ENCODE assay signal across 9 mouse cellular contexts in genomic region chr11:88197153-88197576, GRCm38 (mm10). TPM values are rescaled to one million over a fixed set of nuclear protein-coding genes. Genes with fewer than 3 reads are reported as not detected.
DNase-seq lines count a peak whose midpoint lies in the region; ATAC-seq and TF ChIP-seq lines count a peak whose summit lies in the region.
"Had no signal": no experiment of that assay in that cellular context is flagged by ENCODE, and none has a peak within 500 bp of the region (broad histone marks: within the 10 kb centered on the region; RNA-seq: fewer than 3 reads in every experiment).

No protein-coding gene starts in this region.

- H3K9me3 ChIP-seq in ES-Bruce4 (replicated peaks; ENCODE audit: control insufficient read depth, insufficient read depth, low read length, poor library complexity, severe bottlenecking): no peaks in the 10 kb centered on the region
- H3K9me3 ChIP-seq in forebrain, postnatal 0 days (ENCODE audit: low read length): no peaks in the 10 kb centered on the region
- no peaks in the 10 kb centered on the region for H3K9me3 ChIP-seq in midbrain, embryonic 13.5 days

- no peaks in the 10 kb centered on the region for H3K36me3 ChIP-seq in ES-Bruce4 (ENCODE audit: control insufficient read depth, insufficient read depth, low read length, poor library complexity, severe bottlenecking)
- H3K36me3 ChIP-seq in forebrain, postnatal 0 days (ENCODE audit: insufficient read depth): no peaks in the 10 kb centered on the region
- no peaks in the 10 kb centered on the region for H3K36me3 ChIP-seq in midbrain, embryonic 13.5 days

- no peak for TF ChIP-seq POLR2A in ES-Bruce4 (IDR thresholded peaks at IDR 0.05; ENCODE audit: insufficient read depth, low read length)

- no peak overlapping the region for H3K4me2 ChIP-seq in forebrain, postnatal 0 days (ENCODE audit: low read depth)
- H3K4me2 ChIP-seq in midbrain, embryonic 13.5 days (replicated peaks): no peak overlapping the region

- no peak overlapping the region for H3K27ac ChIP-seq in ES-Bruce4 (ENCODE audit: insufficient read depth, low read length)
- H3K27ac ChIP-seq in forebrain, postnatal 0 days (ENCODE audit: low read depth, low read length): no peak overlapping the region
- no peak overlapping the region for H3K27ac ChIP-seq in midbrain, embryonic 13.5 days

- ATAC-seq in forebrain, postnatal 0 days: 0 out of 2 replicates have a peak, but pooled peaks have one; percentile 22
- ATAC-seq in midbrain, embryonic 13.5 days: 0 out of 2 replicates have a peak, but pooled peaks have one; percentile 32
- no peak; the same call in 1 of the 2 replicates for ATAC-seq in megakaryocyte-erythroid progenitor cell, adult 5-6 weeks (replicated peaks; ENCODE audit: low FRiP score, low TSS enrichment, poor library complexity, severe bottlenecking)

- WGBS in forebrain, postnatal 0 days: 7% methylated on average over 2 of the region's 2 CpGs
- 10% methylated on average over 2 of the region's 2 CpGs for WGBS in midbrain, embryonic 13.5 days

- DNase-seq in left cerebral cortex, adult 18-20 months (ENCODE audit: low spot score in 2 of 2): peak; percentile 29 to 38
- no peak for DNase-seq in left cerebral cortex, adult 11 months (ENCODE audit: low spot score)
- DNase-seq in c-Kit-positive CD71-negative TER-119-negative erythroid progenitor cells, embryonic 14.5 days (ENCODE audit: low read depth): peak; percentile 43
- peak; percentile 82 for DNase-seq in forebrain, postnatal 0 days
- DNase-seq in layer of hippocampus, postnatal 14 days (ENCODE audit: low spot score in 2 of 2): peak; percentile 55 to 73

- TF ChIP-seq CTCF in ES-Bruce4 (IDR thresholded peaks at IDR 0.05; ENCODE audit: low read depth, low read length): peak; percentile 35
- TF ChIP-seq CTCF in forebrain, postnatal 0 days (IDR thresholded peaks at IDR 0.05; ENCODE audit: low read depth): peak; percentile 80

- H3K4me1 ChIP-seq in ES-Bruce4 (ENCODE audit: control insufficient read depth, insufficient read depth, low read length): peaks cover 6% of the 10 kb centered on the region
- no peaks in the 10 kb centered on the region for H3K4me1 ChIP-seq in forebrain, postnatal 0 days (ENCODE audit: insufficient read depth)
- peaks cover 31% of the 10 kb centered on the region for H3K4me1 ChIP-seq in midbrain, embryonic 13.5 days (replicated peaks)

- H3K4me3 ChIP-seq in ES-Bruce4 (ENCODE audit: low read depth, low read length): no peak overlapping the region
- no peak overlapping the region for H3K4me3 ChIP-seq in forebrain, postnatal 0 days (ENCODE audit: low read depth, low read length)
- no peak overlapping the region for H3K4me3 ChIP-seq in midbrain, embryonic 13.5 days (replicated peaks)
- H3K4me3 ChIP-seq: erythroblast, embryonic 14.5 days had no signal

- H3K27me3 ChIP-seq in ES-Bruce4 (ENCODE audit: control insufficient read depth, insufficient read depth, low read length, poor library complexity, severe bottlenecking): no peaks in the 10 kb centered on the region
- peaks cover 12% of the 10 kb centered on the region for H3K27me3 ChIP-seq in forebrain, postnatal 0 days (ENCODE audit: insufficient read depth, low read length)
- H3K27me3 ChIP-seq in midbrain, embryonic 13.5 days: peaks cover 29% of the 10 kb centered on the region

- TF ChIP-seq EP300 in ES-Bruce4 (IDR thresholded peaks at IDR 0.05; ENCODE audit: insufficient read depth, low read depth, low read length): no peak

- no peak overlapping the region for H3K9ac ChIP-seq in ES-Bruce4 (ENCODE audit: low read depth, poor library complexity, severe bottlenecking)
- no peak overlapping the region for H3K9ac ChIP-seq in forebrain, postnatal 0 days
- no peak overlapping the region for H3K9ac ChIP-seq in midbrain, embryonic 13.5 days (replicated peaks)

RNA-seq across cellular contexts. Expression of gene Mrps23, which starts 7.0 kb away (rescaled TPM):
- 10 to 100 TPM; 64.4 to 71.4 TPM for total RNA-seq in left cerebral cortex, adult 18-20 months (2021)
- 67.9 and 107 TPM in 2 replicates for polyA plus RNA-seq in ES-Bruce4 (2011; ENCODE audit: insufficient read depth, insufficient read length, low read depth, missing spikeins)
- 39.0 and 57.5 TPM in 2 replicates for total RNA-seq in forebrain, postnatal 0 days (2014; rRNA removed)
- polyA plus RNA-seq in forebrain, postnatal 0 days (2015; fragmentation: Nextera tagmentation; extraction: Ambion mirVana): 70.7 and 71.5 TPM in 2 replicates
- total RNA-seq in layer of hippocampus, postnatal 14 days (2021): 10 to 100 TPM; 58.2 to 61.3 TPM
- 68.6 and 69.8 TPM in 2 replicates for polyA plus RNA-seq in midbrain, embryonic 13.5 days (2015; fragmentation: Nextera tagmentation; extraction: Ambion mirVana)
- 78.6 and 78.8 TPM in 2 replicates for total RNA-seq in megakaryocyte-erythroid progenitor cell, adult 5-6 weeks (2014; fragmentation: Nextera tagmentation)
- total RNA-seq in megakaryocyte-erythroid progenitor cell, adult 5-6 weeks (2017): 58.9 and 154 TPM in 2 replicates
